Mouse (Mus musculus): Measurements from ENCODE around the gene Fggy. TPM values are rescaled to one million over a fixed set of nuclear protein-coding genes. Genes with fewer than 3 reads are reported as not detected.

Fggy gene
- total RNA-seq, 2 experiments from 2014 or later, result 2.4 to 8.9 TPM

- ATAC-seq (replicated peaks; ENCODE audit: low FRiP score, low TSS enrichment, poor library complexity, severe bottlenecking), result no peak
Measured at GRCm38 (mm10) chr4:95752538-95753188, 195.4 kb downstream of the Fggy start.

- ATAC-seq (replicated peaks; ENCODE audit: low FRiP score, low TSS enrichment, poor library complexity, severe bottlenecking), result no peak
Measured at GRCm38 (mm10) chr4:95759027-95759731, 201.9 kb downstream of the Fggy start.

- ATAC-seq (replicated peaks; ENCODE audit: low FRiP score, low TSS enrichment, poor library complexity, severe bottlenecking), result no peak
Measured at GRCm38 (mm10) chr4:95765359-95765758, 208.1 kb downstream of the Fggy start.

- no peak for ATAC-seq (replicated peaks; ENCODE audit: low FRiP score, low TSS enrichment, poor library complexity, severe bottlenecking)
Measured at GRCm38 (mm10) chr4:95770469-95770868, 213.2 kb downstream of the Fggy start.

- ATAC-seq (replicated peaks; ENCODE audit: low FRiP score, low TSS enrichment, poor library complexity, severe bottlenecking), result no peak
Measured at GRCm38 (mm10) chr4:95771542-95771941, 214.2 kb downstream of the Fggy start.

GRCm38 (mm10) chr4:95771945-95772344 lies 214.6 kb downstream of the Fggy start:
- no peak for ATAC-seq (replicated peaks; ENCODE audit: low FRiP score, low TSS enrichment, poor library complexity, severe bottlenecking)

- no peak for ATAC-seq (replicated peaks; ENCODE audit: low FRiP score, low TSS enrichment, poor library complexity, severe bottlenecking)
Measured at GRCm38 (mm10) chr4:95772663-95773062, 215.4 kb downstream of the Fggy start.

- ATAC-seq (replicated peaks; ENCODE audit: low FRiP score, low TSS enrichment, poor library complexity, severe bottlenecking), result no peak
Measured at GRCm38 (mm10) chr4:95775574-95775973, 218.3 kb downstream of the Fggy start.

GRCm38 (mm10) chr4:95777839-95778238 lies 220.5 kb downstream of the Fggy start:
- ATAC-seq (replicated peaks; ENCODE audit: low FRiP score, low TSS enrichment, poor library complexity, severe bottlenecking), result no peak

- no peak for ATAC-seq (replicated peaks; ENCODE audit: low FRiP score, low TSS enrichment, poor library complexity, severe bottlenecking)
Measured at GRCm38 (mm10) chr4:95778528-95778927, 221.2 kb downstream of the Fggy start.

GRCm38 (mm10) chr4:95784146-95784895 lies 227.0 kb downstream of the Fggy start:
- no peak for ATAC-seq (replicated peaks; ENCODE audit: low FRiP score, low TSS enrichment, poor library complexity, severe bottlenecking)

GRCm38 (mm10) chr4:95787609-95788008 lies 230.3 kb downstream of the Fggy start:
- ATAC-seq (replicated peaks; ENCODE audit: low FRiP score, low TSS enrichment, poor library complexity, severe bottlenecking), result no peak

GRCm38 (mm10) chr4:95788867-95789266 lies 231.6 kb downstream of the Fggy start:
- ATAC-seq (replicated peaks; ENCODE audit: low FRiP score, low TSS enrichment, poor library complexity, severe bottlenecking), result no peak

- no peak for ATAC-seq (replicated peaks; ENCODE audit: low FRiP score, low TSS enrichment, poor library complexity, severe bottlenecking)
Measured at GRCm38 (mm10) chr4:95791913-95792475, 234.7 kb downstream of the Fggy start.

GRCm38 (mm10) chr4:95793647-95794328 lies 236.5 kb downstream of the Fggy start:
- no peak for ATAC-seq (replicated peaks; ENCODE audit: low FRiP score, low TSS enrichment, poor library complexity, severe bottlenecking)

- no peak for ATAC-seq (replicated peaks; ENCODE audit: low FRiP score, low TSS enrichment, poor library complexity, severe bottlenecking)
Measured at GRCm38 (mm10) chr4:95794651-95795050, 237.3 kb downstream of the Fggy start.

- no peak for ATAC-seq (replicated peaks; ENCODE audit: low FRiP score, low TSS enrichment, poor library complexity, severe bottlenecking)
Measured at GRCm38 (mm10) chr4:95795283-95795682, 238.0 kb downstream of the Fggy start.

- ATAC-seq (replicated peaks; ENCODE audit: low FRiP score, low TSS enrichment, poor library complexity, severe bottlenecking), result no peak
Measured at GRCm38 (mm10) chr4:95819650-95820049, 262.3 kb downstream of the Fggy start.

GRCm38 (mm10) chr4:95821906-95822579 lies 264.7 kb downstream of the Fggy start:
- no peak for ATAC-seq (replicated peaks; ENCODE audit: low FRiP score, low TSS enrichment, poor library complexity, severe bottlenecking)
